Mouse (Mus musculus) liver, embryonic 15.5 days (tissue): ENCODE data around the gene Rab11a. TPM values are rescaled to one million over a fixed set of nuclear protein-coding genes. Genes with fewer than 3 reads are reported as not detected.

Source experiments
- microRNA-seq: library from miRNA; unstranded; fragments of <30 nt; microRNA quantifications from one replicate; pipeline ENCODE4, GENCODE M21; 2016
- polyA plus RNA-seq: library from polyadenylated mRNA; unstranded; fragments of >200 nt; fragmentation: Nextera tagmentation; extraction: Ambion mirVana; gene quantifications from 2 replicates; pipeline ENCODE4 v1.2.1, GENCODE M21; 2015

Rab11a gene
- polyA plus RNA-seq, 1 experiment from 2014 or later = 214 TPM

Small RNAs within 50 kb of the gene (microRNA-seq; reads per million reads assigned to microRNA genes)
- gene Gm47308 = 0.76 reads per million

Other genes starting within 250 kb of the Rab11a start
- gene Dennd4a, start 73.6 kb upstream of the Rab11a start, polyA plus RNA-seq = 34.2 and 41.6 TPM in 2 replicates
- gene Slc24a1, start 213.8 kb upstream of the Rab11a start, polyA plus RNA-seq = 0.05 and 0.06 TPM in 2 replicates
- 20.8 and 21.0 TPM in 2 replicates for gene Ints14, start 223.1 kb upstream of the Rab11a start, polyA plus RNA-seq